8 mouse cellular contexts compared by ENCODE assay signal in genomic region chr8:47990911-47991820, GRCm38 (mm10). TPM values are rescaled to one million over a fixed set of nuclear protein-coding genes. Genes with fewer than 3 reads are reported as not detected.
DNase-seq lines count a peak whose midpoint lies in the region; ATAC-seq and TF ChIP-seq lines count a peak whose summit lies in the region.

Wwc2 (minus strand) TSS chr8:47990924.

- no peak for TF ChIP-seq EP300 in liver, embryonic 14.5 days (IDR thresholded peaks at IDR 0.05; ENCODE audit: low read depth)

- peak within 1 kb of the TSS; percentile 92 for H3K9ac ChIP-seq in embryonic facial prominence, embryonic 14.5 days (ENCODE audit: low read depth, low read length)
- peak within 1 kb of the TSS; percentile 99 for H3K9ac ChIP-seq in heart, embryonic 13.5 days
- H3K9ac ChIP-seq in kidney, postnatal 0 days (ENCODE audit: low read depth, low read length): peak within 1 kb of the TSS; percentile 98
- H3K9ac ChIP-seq in liver, embryonic 14.5 days (replicated peaks): peak within 1 kb of the TSS; percentile 56
- H3K9ac ChIP-seq in stomach, embryonic 16.5 days (ENCODE audit: low read length): peak within 1 kb of the TSS; percentile 96

- no peaks in the 10 kb centered on the region for H3K27me3 ChIP-seq in embryonic facial prominence, embryonic 14.5 days (replicated peaks; ENCODE audit: control insufficient read depth, insufficient read depth, low read length)
- no peaks in the 10 kb centered on the region for H3K27me3 ChIP-seq in heart, embryonic 13.5 days (replicated peaks)
- no peaks in the 10 kb centered on the region for H3K27me3 ChIP-seq in kidney, postnatal 0 days (ENCODE audit: insufficient read depth, low read length)
- 0 out of 2 replicates have a peak, but pooled peaks cover 2% of the 10 kb centered on the region for H3K27me3 ChIP-seq in liver, embryonic 14.5 days (ENCODE audit: control insufficient read depth, insufficient read depth, low read length)
- no peaks in the 10 kb centered on the region for H3K27me3 ChIP-seq in stomach, embryonic 16.5 days (ENCODE audit: control insufficient read depth, insufficient read depth, low read length)

- H3K4me2 ChIP-seq in embryonic facial prominence, embryonic 14.5 days (ENCODE audit: low read depth, low read length): peak within 1 kb of the TSS; percentile 96
- peak within 1 kb of the TSS; percentile 86 for H3K4me2 ChIP-seq in heart, embryonic 13.5 days
- H3K4me2 ChIP-seq in kidney, postnatal 0 days (ENCODE audit: low read length): peak within 1 kb of the TSS; percentile 68
- peak within 1 kb of the TSS; percentile 70 for H3K4me2 ChIP-seq in liver, embryonic 14.5 days (ENCODE audit: low read depth)
- H3K4me2 ChIP-seq in stomach, embryonic 16.5 days (ENCODE audit: low read depth, low read length): peak within 1 kb of the TSS; percentile 85

- peak; percentile 68 for DNase-seq in 3T3-L1 (ENCODE audit: low read depth, low spot score)
- peak; percentile 86 to 91 for DNase-seq in adrenal gland, postnatal 36 days
- peak; percentile 68 for DNase-seq in embryonic facial prominence, embryonic 14.5 days (ENCODE audit: low spot score)
- DNase-seq in kidney, postnatal 0 days (ENCODE audit: low spot score): peak; percentile 55
- DNase-seq in liver, embryonic 14.5 days (ENCODE audit: low read depth in 3 of 3, low spot score in 3 of 3): peak; percentile 25 to 37 (median 34)
- peak; percentile 8 for DNase-seq in naive thymus-derived CD4-positive, alpha-beta T cell, adult 2 months (ENCODE audit: low read depth)

- no peaks in the 10 kb centered on the region for H3K36me3 ChIP-seq in embryonic facial prominence, embryonic 14.5 days (ENCODE audit: control insufficient read depth, insufficient read depth, low read length)
- no peaks in the 10 kb centered on the region for H3K36me3 ChIP-seq in heart, embryonic 13.5 days
- no peaks in the 10 kb centered on the region for H3K36me3 ChIP-seq in kidney, postnatal 0 days (ENCODE audit: insufficient read depth, low read length)
- no peaks in the 10 kb centered on the region for H3K36me3 ChIP-seq in liver, embryonic 14.5 days (replicated peaks; ENCODE audit: control insufficient read depth, insufficient read depth, low read depth)
- no peaks in the 10 kb centered on the region for H3K36me3 ChIP-seq in stomach, embryonic 16.5 days (ENCODE audit: control insufficient read depth, insufficient read depth, low read length)

- no peaks in the 10 kb centered on the region for H3K9me3 ChIP-seq in embryonic facial prominence, embryonic 14.5 days (ENCODE audit: control insufficient read depth, low read length)
- no peaks in the 10 kb centered on the region for H3K9me3 ChIP-seq in heart, embryonic 13.5 days
- H3K9me3 ChIP-seq in kidney, postnatal 0 days (replicated peaks; ENCODE audit: low read length): no peaks in the 10 kb centered on the region
- H3K9me3 ChIP-seq in liver, embryonic 14.5 days (ENCODE audit: control insufficient read depth, low read length): no peaks in the 10 kb centered on the region
- H3K9me3 ChIP-seq in stomach, embryonic 16.5 days (replicated peaks; ENCODE audit: control insufficient read depth, low read length): no peaks in the 10 kb centered on the region

- H3K27ac ChIP-seq in embryonic facial prominence, embryonic 14.5 days (replicated peaks; ENCODE audit: low read depth, low read length): peak within 1 kb of the TSS; percentile 92
- peak within 1 kb of the TSS; percentile 98 for H3K27ac ChIP-seq in heart, embryonic 13.5 days (replicated peaks)
- H3K27ac ChIP-seq in kidney, postnatal 0 days: peak within 1 kb of the TSS; percentile 93
- H3K27ac ChIP-seq in liver, embryonic 14.5 days: no peak within 1 kb of the TSS
- H3K27ac ChIP-seq in stomach, embryonic 16.5 days (ENCODE audit: low read length): peak within 1 kb of the TSS; percentile 95

- peaks cover 42% of the 10 kb centered on the region for H3K4me1 ChIP-seq in embryonic facial prominence, embryonic 14.5 days (ENCODE audit: control insufficient read depth, insufficient read depth, low read length)
- peaks cover 64% of the 10 kb centered on the region for H3K4me1 ChIP-seq in heart, embryonic 13.5 days
- peaks cover 18% of the 10 kb centered on the region for H3K4me1 ChIP-seq in kidney, postnatal 0 days (replicated peaks; ENCODE audit: insufficient read depth, low read length)
- peaks cover 0 to 6% of the 10 kb centered on the region in 2 experiments; a peak in 2 of 4 replicates for H3K4me1 ChIP-seq in liver, embryonic 14.5 days (replicated peaks; ENCODE audit: control insufficient read depth in 2 of 2, insufficient read depth in 2 of 2, low read length in 1 of 2)
- H3K4me1 ChIP-seq in stomach, embryonic 16.5 days (ENCODE audit: control insufficient read depth, insufficient read depth, low read length): peaks cover 32% of the 10 kb centered on the region

- peak; percentile 55 for ATAC-seq in embryonic facial prominence, embryonic 14.5 days (ENCODE audit: low read depth)
- ATAC-seq in heart, embryonic 13.5 days (ENCODE audit: extremely low read depth, insufficient number of reproducible peaks, low FRiP score, low TSS enrichment): peak; percentile 31; the same call in 1 of the 2 replicates
- peak; percentile 71 for ATAC-seq in kidney, postnatal 0 days (replicated peaks; ENCODE audit: low FRiP score, low read depth)
- ATAC-seq in liver, embryonic 14.5 days (ENCODE audit: insufficient read depth): peak; percentile 63
- ATAC-seq in stomach, embryonic 16.5 days (ENCODE audit: insufficient read depth, low FRiP score): peak; percentile 59

- H3K4me3 ChIP-seq in embryonic facial prominence, embryonic 14.5 days (ENCODE audit: low read depth, low read length): peak within 1 kb of the TSS; percentile 90
- peak within 1 kb of the TSS; percentile 98 for H3K4me3 ChIP-seq in heart, embryonic 13.5 days
- H3K4me3 ChIP-seq in kidney, postnatal 0 days (replicated peaks; ENCODE audit: low read depth, low read length): peak within 1 kb of the TSS; percentile 84
- H3K4me3 ChIP-seq in liver, embryonic 14.5 days (ENCODE audit: insufficient read depth in 1 of 2, low read depth in 2 of 2, low read length in 2 of 2): peak within 1 kb of the TSS; percentile 55 to 59
- peak within 1 kb of the TSS; percentile 83 for H3K4me3 ChIP-seq in stomach, embryonic 16.5 days (replicated peaks; ENCODE audit: low read length)

- TF ChIP-seq CTCF in kidney, postnatal 0 days (IDR thresholded peaks at IDR 0.05; ENCODE audit: low read depth): no peak
- no peak for TF ChIP-seq CTCF in liver, embryonic 14.5 days (IDR thresholded peaks at IDR 0.05; ENCODE audit: low read depth)

- WGBS in embryonic facial prominence, embryonic 14.5 days: 4% methylated on average over 20 of the region's 46 CpGs
- WGBS in heart, embryonic 13.5 days: 1% methylated on average over 39 of the region's 46 CpGs
- 1% methylated on average over 38 of the region's 46 CpGs for WGBS in kidney, postnatal 0 days
- WGBS in liver, embryonic 14.5 days (ENCODE audit: insufficient replicate concordance): 5% methylated on average over 44 of the region's 46 CpGs
- WGBS in stomach, embryonic 16.5 days: 3% methylated on average over 41 of the region's 46 CpGs

RNA-seq across cellular contexts. Expression of gene Wwc2, which starts in this region (rescaled TPM):
- 10 to 100 TPM; 25.1 to 26.0 TPM for total RNA-seq in adrenal gland, postnatal 36 days (2021)
- 12.5 and 12.7 TPM in 2 replicates for polyA plus RNA-seq in embryonic facial prominence, embryonic 14.5 days (2014; fragmentation: Nextera tagmentation; extraction: Ambion mirVana)
- polyA plus RNA-seq in heart, embryonic 13.5 days (2015; fragmentation: Nextera tagmentation; extraction: Ambion mirVana): 10.6 and 11.1 TPM in 2 replicates
- polyA plus RNA-seq in kidney, postnatal 0 days (2015; fragmentation: Nextera tagmentation; extraction: Ambion mirVana): 18.3 and 19.5 TPM in 2 replicates
- 0.63 and 0.90 TPM in 2 replicates for polyA plus RNA-seq in liver, embryonic 14.5 days (2012; rRNA removed)
- polyA plus RNA-seq in liver, embryonic 14.5 days (2014; fragmentation: Nextera tagmentation; extraction: Ambion mirVana): 1.0 TPM in 2 replicates
- polyA plus RNA-seq in stomach, embryonic 16.5 days (2015; fragmentation: Nextera tagmentation; extraction: Ambion mirVana): 7.2 and 8.0 TPM in 2 replicates

Comparison
In these comparisons a context has a peak if more than half of its experiments do, and no peak if none do; other contexts are left out.
1. DNase-seq: peak in every context shown above with its lines; median percentile 88 in adrenal gland, postnatal 36 days; 68 in 3T3-L1; 68 in embryonic facial prominence, embryonic 14.5 days; 55 in kidney, postnatal 0 days; 34 in liver, embryonic 14.5 days; 8 in naive thymus-derived CD4-positive, alpha-beta T cell, adult 2 months.